Mouse (Mus musculus) heart, postnatal 0 days (tissue): ENCODE results near the gene Cant1.

Experiments
- CTCF ChIP-seq: IDR thresholded peaks from 2 replicates; pipeline ENCODE4 v1.5.1; 2016; ENCODE audit warnings: antibody characterized with exemption, control low read depth, low read depth
- EP300 ChIP-seq: IDR thresholded peaks from 2 replicates; pipeline ENCODE4 v1.6.1; 2016; ENCODE audit warnings: antibody characterized with exemption, low read depth

GRCm38 (mm10) chr11:118459536-118459935 lies 40.6 kb upstream of the Cant1 start:
- TF ChIP-seq CTCF (no peak), EP300 (no peak)
